Mouse (Mus musculus): Measurements from ENCODE around the gene Frmd4b.
A peak's percentile ranks its signal among the peaks of the same experiment; 100 is the strongest.

The Frmd4b gene

DNA sequence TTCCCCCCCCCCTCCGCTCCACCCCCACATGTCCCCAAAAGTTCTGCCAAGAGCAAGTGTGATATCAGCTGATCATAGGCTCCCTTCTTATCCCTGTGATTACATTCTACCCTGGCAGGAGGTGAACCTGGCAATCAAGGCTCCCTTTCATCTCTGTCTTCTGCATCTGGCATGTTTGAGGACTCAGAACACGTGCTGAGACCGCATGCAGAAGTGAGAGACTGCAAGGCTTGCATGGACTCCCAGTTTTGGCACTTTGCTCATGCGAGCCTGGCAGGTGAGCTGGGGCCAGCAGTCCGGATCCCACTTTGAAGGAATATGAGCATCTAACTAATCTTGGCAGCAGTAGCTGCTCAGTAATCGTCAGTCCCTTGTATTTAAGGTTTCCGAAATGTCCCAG, 39.1 kb downstream of the Frmd4b start:
- no peak for DNase-seq

GRCm38 (mm10) chr6:97577349-97577748, 40.0 kb downstream of the Frmd4b start:
- DNase-seq, result no peak

DNA sequence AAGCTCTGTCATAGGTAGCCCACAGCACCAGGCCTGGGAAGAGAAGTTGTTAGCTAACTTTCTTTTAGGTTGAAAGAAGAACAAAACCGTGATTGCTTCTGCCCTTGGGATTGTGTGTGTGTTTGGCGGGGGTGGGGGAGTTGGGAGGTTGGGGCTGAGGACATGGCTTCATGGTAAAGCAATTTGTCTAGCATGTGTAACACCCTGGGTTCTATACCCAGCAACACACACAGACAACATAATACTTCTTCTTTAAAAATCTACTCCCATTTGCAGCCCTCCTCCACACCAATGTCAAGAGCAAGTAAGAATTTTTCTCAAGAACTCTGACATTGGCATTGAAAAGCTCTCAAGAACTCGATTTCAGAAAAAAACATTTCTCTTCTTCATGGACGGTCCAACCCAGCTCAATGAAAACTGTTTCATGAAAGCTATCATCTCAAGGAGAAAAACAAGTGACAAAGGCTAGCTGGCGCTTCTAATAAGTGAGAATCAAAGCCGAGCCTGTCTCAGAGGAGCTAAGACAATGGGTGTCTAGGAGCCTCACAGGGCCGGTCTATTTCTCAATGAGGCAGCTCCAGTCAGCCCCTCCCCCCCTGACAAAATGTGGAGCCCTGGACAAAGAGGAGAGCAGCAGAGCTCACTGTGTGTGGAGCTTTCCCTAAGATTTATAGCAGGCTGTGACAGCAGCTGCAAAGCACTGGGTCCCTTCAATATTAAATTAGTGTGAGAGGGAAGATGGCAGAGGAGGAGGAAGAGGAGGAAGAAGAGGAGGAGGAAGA, 40.6 kb downstream of the Frmd4b start:
- no peak for DNase-seq

DNA sequence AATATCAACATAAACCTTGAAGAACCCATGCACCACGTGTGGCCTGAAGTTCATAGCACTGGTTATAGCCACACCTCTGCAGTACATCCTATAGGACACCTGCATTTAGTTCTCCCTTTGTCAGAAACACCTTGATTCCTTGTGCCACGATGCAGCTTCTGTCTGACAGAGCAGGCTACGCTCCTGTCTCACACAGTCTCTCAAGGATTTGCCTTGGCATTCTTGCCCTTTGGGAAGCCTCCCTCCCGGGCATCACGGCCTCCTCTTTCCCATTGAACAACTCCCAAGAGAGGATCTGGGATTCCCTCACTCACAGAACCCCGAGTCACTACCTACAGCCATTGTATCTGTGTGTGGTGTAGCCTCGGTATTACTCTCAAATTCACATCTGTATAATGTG, 41.2 kb downstream of the Frmd4b start:
- DNase-seq, result no peak

GRCm38 (mm10) chr6:97574973-97575372, 42.4 kb downstream of the Frmd4b start:
- no peak for DNase-seq

DNA sequence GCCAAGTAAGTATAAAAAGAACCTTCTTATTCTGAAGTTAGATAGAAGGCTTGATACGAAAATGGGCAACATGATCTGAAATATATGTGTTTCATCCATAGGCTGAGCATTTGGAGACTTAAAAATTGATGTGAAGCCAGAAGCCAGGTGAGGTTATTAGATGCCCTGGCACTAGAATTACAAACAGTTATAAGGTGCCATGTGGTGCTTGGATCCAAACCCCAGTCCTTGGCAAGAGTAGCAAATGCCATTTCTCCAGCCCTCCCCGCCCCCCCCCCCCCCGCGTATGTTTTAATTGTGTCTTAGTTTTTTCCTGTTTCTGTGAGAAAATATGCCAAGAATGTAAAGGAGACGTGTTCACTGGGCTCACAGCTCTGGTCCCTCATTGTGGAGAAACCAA, 45.1 kb downstream of the Frmd4b start:
- no peak for DNase-seq

DNA sequence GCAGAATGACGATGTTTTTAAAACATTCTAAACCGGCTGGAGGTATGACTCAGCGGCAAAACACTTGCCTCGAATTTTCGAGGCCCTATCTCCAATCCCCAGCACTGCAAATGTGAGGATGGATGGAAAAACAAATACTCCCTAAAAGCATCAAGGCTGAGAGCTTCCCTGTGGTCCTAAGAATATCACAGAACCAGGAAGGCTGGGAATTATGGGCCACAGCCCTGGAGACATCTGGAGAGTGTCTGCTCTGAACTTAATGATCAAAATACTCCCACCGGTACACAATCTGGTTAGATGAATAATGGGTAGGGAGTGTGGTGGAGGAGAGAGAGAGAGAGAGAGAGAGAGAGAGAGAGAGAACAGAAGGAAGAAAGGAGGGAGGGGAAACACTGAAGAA, 48.8 kb downstream of the Frmd4b start:
- DNase-seq, result no peak

DNA sequence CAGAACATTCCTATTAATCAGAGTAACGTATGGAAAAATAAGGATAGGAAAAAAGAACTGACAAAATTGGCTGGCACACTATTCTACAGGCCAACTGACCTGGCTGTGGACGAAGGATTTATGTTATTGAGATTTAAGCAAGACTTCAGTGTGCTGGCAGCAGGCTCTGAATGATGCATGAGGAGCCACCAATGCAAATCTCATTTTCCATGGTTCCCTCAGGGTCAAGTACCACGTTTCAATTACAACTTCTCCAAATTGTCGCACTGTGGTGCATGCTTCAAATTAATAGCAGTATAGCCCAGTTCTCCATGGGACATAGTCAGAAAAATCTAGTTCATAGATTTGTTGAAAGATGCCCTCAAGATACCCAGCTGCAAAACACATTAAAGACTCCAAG, 50.6 kb downstream of the Frmd4b start:
- no peak for DNase-seq

- no peak for DNase-seq
These were observed 60.2 kb downstream of the Frmd4b start for GRCm38 (mm10) chr6:97557147-97557546.

- DNase-seq, result no peak
These were observed 61.7 kb downstream of the Frmd4b start for GRCm38 (mm10) chr6:97555637-97556036.

GRCm38 (mm10) chr6:97553431-97553830, 63.9 kb downstream of the Frmd4b start:
- no peak for DNase-seq

DNA sequence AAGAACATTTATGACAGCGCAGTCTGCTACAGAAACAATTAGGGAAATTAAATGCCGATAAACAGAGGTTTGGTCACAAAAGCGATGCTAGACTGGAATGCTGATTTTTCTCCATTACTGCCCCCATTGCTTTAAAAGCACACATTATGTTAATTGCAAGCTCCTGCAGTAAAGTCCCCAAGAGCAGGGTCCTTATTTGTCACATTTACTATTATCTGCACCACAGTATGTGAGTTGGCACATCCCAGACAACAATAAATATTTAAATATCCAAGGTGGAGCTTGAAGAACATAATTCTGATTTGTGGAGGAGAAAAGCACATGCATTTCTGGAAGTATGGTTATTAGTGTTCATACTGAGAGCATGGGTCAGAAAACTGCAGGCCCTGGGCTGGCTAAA, 64.8 kb downstream of the Frmd4b start:
- DNase-seq, result no peak

GRCm38 (mm10) chr6:97551884-97552283, 65.5 kb downstream of the Frmd4b start:
- no peak for DNase-seq

- DNase-seq, result no peak
These were observed 66.2 kb downstream of the Frmd4b start for GRCm38 (mm10) chr6:97551161-97551560.

- DNase-seq, result no peak
These were observed 76.9 kb downstream of the Frmd4b start for GRCm38 (mm10) chr6:97540458-97540857.

DNA sequence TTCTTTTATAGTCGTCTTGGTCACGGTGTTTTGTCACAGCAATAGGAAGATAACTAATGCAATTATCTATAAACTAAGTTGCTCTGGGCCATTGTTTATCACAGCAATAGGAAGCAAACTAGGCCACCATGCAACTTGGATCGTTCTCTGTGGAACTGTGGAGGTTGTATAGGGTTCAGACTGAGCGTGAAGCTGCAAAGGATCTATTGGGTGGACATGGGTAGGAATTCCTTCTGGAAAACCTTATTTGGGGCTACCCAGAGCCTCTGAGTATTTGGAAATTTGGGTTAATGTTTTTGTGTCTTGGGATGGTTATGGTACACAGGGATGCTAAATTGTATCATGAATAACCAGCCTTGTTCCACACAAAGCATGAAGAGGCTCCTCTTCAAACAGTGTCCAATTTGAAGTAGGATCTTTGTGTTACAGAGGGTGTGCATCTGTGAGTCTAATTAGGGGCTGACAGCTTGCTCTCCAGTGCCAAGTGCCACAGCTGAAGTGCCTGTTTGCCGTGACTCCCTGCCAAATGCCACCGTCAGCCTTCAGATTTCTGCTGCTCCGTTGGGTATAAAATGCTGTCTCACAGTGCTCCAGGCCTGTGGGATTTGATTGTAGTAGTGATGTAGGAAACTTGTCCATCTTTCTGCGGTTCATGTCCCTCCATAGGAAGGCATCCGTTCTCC, 81.4 kb downstream of the Frmd4b start:
- no peak for DNase-seq

GRCm38 (mm10) chr6:97531043-97531442, 86.3 kb downstream of the Frmd4b start:
- peak; percentile 16 to 41 for DNase-seq

- no peak for DNase-seq
These were observed 88.2 kb downstream of the Frmd4b start for GRCm38 (mm10) chr6:97528961-97529680.

DNA sequence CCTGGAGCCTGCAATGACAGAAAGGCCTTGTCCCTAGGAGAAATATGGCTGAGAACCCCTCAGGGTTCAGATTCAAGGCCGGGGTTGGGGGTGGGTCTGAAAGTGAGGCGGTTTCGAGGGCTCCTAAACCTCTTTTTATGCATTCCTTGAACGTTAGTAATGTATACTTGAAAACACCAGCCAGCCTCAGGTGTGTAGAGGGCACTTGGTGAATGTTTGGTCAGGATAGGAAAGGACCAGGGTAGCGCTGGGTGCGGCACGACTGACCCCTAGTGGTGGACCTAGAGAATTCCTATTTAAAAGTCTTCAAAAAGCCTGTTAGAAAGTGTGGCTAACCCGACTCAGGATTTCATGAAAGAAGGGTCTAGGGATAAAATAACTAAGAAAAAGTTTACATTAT, 91.2 kb downstream of the Frmd4b start:
- peak; percentile 28 to 33 for DNase-seq

GRCm38 (mm10) chr6:97523118-97523517, 94.2 kb downstream of the Frmd4b start:
- peak; percentile 69 to 74 for DNase-seq

DNA sequence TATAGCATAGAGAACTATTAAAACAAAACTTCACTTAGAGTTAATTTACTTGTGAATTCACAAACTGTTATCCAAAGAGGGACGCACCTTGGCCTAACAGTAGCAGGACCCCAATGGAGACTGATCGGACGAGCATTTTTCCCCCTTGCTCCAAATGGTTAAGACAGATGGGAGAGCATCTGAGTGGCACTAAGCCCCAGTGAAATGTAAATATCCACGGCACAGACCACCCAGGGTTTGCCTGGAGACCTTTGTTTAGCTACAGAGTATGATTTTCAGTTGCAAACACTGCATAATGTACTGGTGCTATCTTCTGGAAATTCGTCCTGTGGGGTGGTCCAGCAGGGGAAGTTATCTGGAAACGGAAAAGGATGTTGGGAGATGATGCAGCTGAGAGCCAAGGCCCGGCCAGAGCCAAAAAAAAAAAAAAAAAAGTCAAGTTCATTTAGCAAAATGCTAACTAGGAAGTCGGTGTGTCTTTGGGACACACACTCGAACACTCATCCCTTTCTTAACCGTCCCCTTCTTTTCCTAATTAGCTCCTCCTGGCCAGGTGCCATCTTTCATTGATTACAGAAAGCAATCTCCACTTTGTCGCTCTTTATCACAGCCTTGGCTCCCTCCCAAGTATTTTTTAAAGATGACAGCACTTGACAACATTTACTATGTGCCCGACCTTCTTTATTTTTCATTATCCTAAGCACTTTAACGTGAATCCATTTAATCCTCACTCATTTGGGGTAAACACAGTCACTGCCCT, 95.9 kb downstream of the Frmd4b start:
- no peak for DNase-seq

GRCm38 (mm10) chr6:97520566-97520965, 96.8 kb downstream of the Frmd4b start:
- DNase-seq, result no peak

- DNase-seq, result no peak
These were observed 97.8 kb downstream of the Frmd4b start for GRCm38 (mm10) chr6:97519553-97519952.

Measured in thymus, postnatal 36 days (tissue).